Mouse (Mus musculus): ENCODE data around the gene Snrpa1.

DNA sequence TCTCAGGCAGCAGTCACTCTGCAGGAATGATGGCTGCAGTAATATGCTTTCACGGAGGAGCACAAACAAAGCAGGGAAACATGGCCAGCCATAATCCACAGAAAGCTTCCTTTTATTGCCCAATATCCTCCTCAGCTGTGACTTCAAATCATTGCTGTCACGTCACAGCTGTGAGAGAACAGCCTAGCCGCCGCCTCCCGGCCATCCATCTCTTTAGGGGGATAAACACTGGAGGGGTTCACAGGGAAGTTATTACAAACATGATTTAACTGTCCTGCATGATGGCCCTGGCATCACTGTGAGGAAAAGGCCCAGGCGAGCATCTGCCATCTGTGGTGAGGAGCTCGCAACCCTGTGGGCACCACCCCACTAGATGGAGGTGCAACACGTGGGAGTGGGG, 22.0 kb upstream of the Snrpa1 start:
- no peak for TF ChIP-seq CTCF (IDR thresholded peaks at IDR 0.05; ENCODE audit: low read depth, low read length)
- no peak for TF ChIP-seq POLR2A (IDR thresholded peaks at IDR 0.05; ENCODE audit: borderline replicate concordance, low read depth, low read length)

Data from bone marrow macrophage, adult 2 months (primary cell).